Mouse (Mus musculus): ENCODE results near the gene Pinlyp.

DNA sequence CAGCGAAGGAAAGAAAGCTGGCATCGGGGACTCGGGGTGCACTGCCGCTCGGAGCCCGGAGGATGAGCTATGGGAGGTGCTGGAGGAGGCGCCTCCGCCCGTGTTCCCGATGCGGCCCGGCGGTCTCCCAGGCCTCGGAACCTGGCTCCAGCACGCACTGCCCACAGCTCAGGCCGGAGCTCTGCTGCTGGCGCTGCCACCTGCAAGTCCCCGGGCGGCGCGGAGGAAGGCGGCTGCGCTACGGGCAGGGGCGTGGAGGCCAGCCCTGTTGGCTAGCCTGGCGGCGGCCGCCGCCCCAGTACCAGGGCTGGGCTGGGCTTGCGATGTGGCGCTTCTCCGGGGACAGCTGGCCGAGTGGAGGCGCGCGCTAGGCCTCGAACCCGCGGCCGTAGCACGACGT, 12.1 kb downstream of the Pinlyp start:
- no peak for TF ChIP-seq CTCF (conservative IDR thresholded peaks at IDR 0.05; ENCODE audit: insufficient read depth, insufficient read length, low read depth, low read length)
- no peak for TF ChIP-seq POLR2A (IDR thresholded peaks at IDR 0.05; ENCODE audit: low read depth, low read length)

Data from kidney, adult 2 months (tissue).